Mouse (Mus musculus): ENCODE measurements around the gene Cox7a2.

Gene Cox7a2

GRCm38 (mm10) chr9:79759385-79760005 lies at the start of gene Cox7a2:
Cox7a2 (minus strand) TSS chr9:79759878.
- peak; percentile 88 to 93 for DNase-seq (ENCODE audit: low spot score in 2 of 2)

- no peak for DNase-seq (ENCODE audit: low spot score in 2 of 2)
These were observed 49.7 kb upstream of the Cox7a2 start for GRCm38 (mm10) chr9:79809411-79809810.

- no peak for DNase-seq (ENCODE audit: low spot score in 2 of 2)
These were observed 47.5 kb upstream of the Cox7a2 start for GRCm38 (mm10) chr9:79807178-79807577.

- peak in 1 of 2 experiments; percentile 33 for DNase-seq (ENCODE audit: low spot score in 2 of 2)
These were observed 46.8 kb upstream of the Cox7a2 start for GRCm38 (mm10) chr9:79806317-79807075.

- no peak for DNase-seq (ENCODE audit: low spot score in 2 of 2)
These were observed 45.7 kb upstream of the Cox7a2 start for GRCm38 (mm10) chr9:79805426-79805825.

GRCm38 (mm10) chr9:79796461-79797135 lies 36.9 kb upstream of the Cox7a2 start:
- no peak for DNase-seq (ENCODE audit: low spot score in 2 of 2)

GRCm38 (mm10) chr9:79795076-79795475 lies 35.4 kb upstream of the Cox7a2 start:
- DNase-seq (ENCODE audit: low spot score in 2 of 2): peak in 1 of 2 experiments; percentile 16

- DNase-seq (ENCODE audit: low spot score in 2 of 2): peak; percentile 82 to 87
These were observed 33.5 kb upstream of the Cox7a2 start, which contains the start of gene Tmem30a for GRCm38 (mm10) chr9:79792841-79793835. Tmem30a (minus strand) TSS chr9:79793507.

GRCm38 (mm10) chr9:79785794-79786085 lies 26.1 kb upstream of the Cox7a2 start:
- no peak for DNase-seq (ENCODE audit: low spot score in 2 of 2)

- no peak for DNase-seq (ENCODE audit: low spot score in 2 of 2)
These were observed 25.5 kb upstream of the Cox7a2 start for GRCm38 (mm10) chr9:79784934-79785793.

GRCm38 (mm10) chr9:79784439-79784838 lies 24.8 kb upstream of the Cox7a2 start:
- DNase-seq (ENCODE audit: low spot score in 2 of 2): no peak

- no peak for DNase-seq (ENCODE audit: low spot score in 2 of 2)
These were observed 19.7 kb upstream of the Cox7a2 start for GRCm38 (mm10) chr9:79779354-79779753.

- no peak for DNase-seq (ENCODE audit: low spot score in 2 of 2)
These were observed 7.4 kb upstream of the Cox7a2 start for GRCm38 (mm10) chr9:79766991-79767545.

GRCm38 (mm10) chr9:79765329-79765728 lies 5.7 kb upstream of the Cox7a2 start:
- DNase-seq (ENCODE audit: low spot score in 2 of 2): no peak

- no peak for DNase-seq (ENCODE audit: low spot score in 2 of 2)
These were observed 2.8 kb upstream of the Cox7a2 start for GRCm38 (mm10) chr9:79762519-79762918.

- peak in 1 of 2 experiments; percentile 4 for DNase-seq (ENCODE audit: low spot score in 2 of 2)
These were observed 398 bp upstream of the Cox7a2 start for GRCm38 (mm10) chr9:79760076-79760475.

- DNase-seq (ENCODE audit: low spot score in 2 of 2): no peak
These were observed 4.4 kb downstream of the Cox7a2 start for GRCm38 (mm10) chr9:79755311-79755710.

GRCm38 (mm10) chr9:79751846-79752245 lies 7.8 kb downstream of the Cox7a2 start:
- DNase-seq (ENCODE audit: low spot score in 2 of 2): no peak

GRCm38 (mm10) chr9:79750709-79751108 lies 9.0 kb downstream of the Cox7a2 start:
- DNase-seq (ENCODE audit: low spot score in 2 of 2): no peak

- DNase-seq (ENCODE audit: low spot score in 2 of 2): no peak
These were observed 14.6 kb downstream of the Cox7a2 start for GRCm38 (mm10) chr9:79745036-79745435.

All from thymus, postnatal 10 days (tissue).